Mouse (Mus musculus) layer of hippocampus, postnatal 10 days (tissue): Measurements from ENCODE around the gene Klc3. TPM values are rescaled to one million over a fixed set of nuclear protein-coding genes. Genes with fewer than 3 reads are reported as not detected.

ENCODE experiments used
- DNase-seq, 2 experiments: peaks; one replicate each; pipeline ENCODE4 v3.0.0; 2021; ENCODE audit warnings: low spot score in 2 of 2
- long read RNA-seq: library from polyadenylated mRNA; stranded (forward); transcript quantifications from one replicate; pipeline ENCODE4 v2.0.0, GENCODE M21; 2023
- total RNA-seq, 2 experiments: library from RNA; stranded (reverse); gene quantifications; 2 replicates each; pipeline ENCODE4 v1.2.3; 2021

The Klc3 gene
- 1 to 10 TPM; 1.7 to 1.8 TPM for total RNA-seq
- long read RNA-seq, partial matches to known transcripts: 0 of 1 reads
- long read RNA-seq, other reads (novel, unspliced or antisense): 1 of 1 reads

DNA sequence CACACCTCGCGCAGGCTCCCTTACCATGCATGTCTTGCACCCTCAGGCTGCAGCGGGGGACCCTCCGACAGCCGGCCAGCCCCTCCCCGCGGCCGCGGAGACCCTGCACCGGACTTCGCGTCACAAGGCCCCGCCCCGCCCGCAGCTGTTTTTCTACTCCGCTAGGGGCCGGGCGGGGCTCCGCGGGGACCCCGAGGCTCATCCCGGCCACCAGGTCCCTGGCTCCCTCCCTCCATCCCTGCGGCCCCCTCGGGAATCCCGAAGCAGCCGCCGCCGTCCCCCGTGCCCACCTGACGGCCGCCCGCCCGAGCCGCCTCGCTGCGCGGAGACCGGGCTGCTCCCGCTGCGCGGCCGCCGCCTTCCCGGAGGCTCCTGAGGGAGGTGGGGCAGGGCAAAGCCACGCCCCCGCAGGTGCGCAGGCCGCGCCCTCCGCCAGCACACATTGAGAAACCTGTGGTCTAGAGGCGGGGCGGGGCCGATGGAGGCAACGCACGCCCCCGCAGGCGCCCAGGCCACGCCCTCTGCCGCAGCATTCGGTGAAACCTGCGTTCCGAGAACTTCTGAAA, at the start of gene Klc3:
Klc3 (minus strand) TSS at position 374 of the 566 bp plus-strand sequence.
- no peak for DNase-seq

GRCm38 (mm10) chr7:19449165-19449564, 45.3 kb upstream of the Klc3 start:
- DNase-seq: no peak

- peak; percentile 58 to 78 for DNase-seq
Observed at GRCm38 (mm10) chr7:19447689-19448088, 43.8 kb upstream of the Klc3 start.

DNA sequence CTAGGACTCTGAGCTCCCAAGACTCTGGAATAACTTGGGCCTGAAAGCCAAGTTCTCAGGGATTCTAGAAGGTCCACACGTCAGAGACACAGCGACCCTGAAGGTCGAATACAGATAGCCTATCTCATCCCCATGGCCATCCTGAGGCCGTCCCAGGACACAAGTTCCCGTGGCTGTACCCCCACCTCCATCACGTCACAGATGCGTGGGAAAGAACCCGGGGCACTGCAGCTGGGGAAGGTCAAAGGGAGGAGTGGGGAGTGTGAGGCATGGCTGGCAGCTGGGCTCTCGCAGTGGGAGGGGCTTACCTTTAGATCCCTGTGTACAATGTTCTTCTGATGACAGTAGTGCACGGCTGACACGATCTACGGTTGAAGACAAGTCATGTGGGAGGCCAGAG, 40.9 kb upstream of the Klc3 start:
- DNase-seq: no peak

- peak; percentile 93 to 95 for DNase-seq
Observed at GRCm38 (mm10) chr7:19443344-19443743, 39.4 kb upstream of the Klc3 start.

DNA sequence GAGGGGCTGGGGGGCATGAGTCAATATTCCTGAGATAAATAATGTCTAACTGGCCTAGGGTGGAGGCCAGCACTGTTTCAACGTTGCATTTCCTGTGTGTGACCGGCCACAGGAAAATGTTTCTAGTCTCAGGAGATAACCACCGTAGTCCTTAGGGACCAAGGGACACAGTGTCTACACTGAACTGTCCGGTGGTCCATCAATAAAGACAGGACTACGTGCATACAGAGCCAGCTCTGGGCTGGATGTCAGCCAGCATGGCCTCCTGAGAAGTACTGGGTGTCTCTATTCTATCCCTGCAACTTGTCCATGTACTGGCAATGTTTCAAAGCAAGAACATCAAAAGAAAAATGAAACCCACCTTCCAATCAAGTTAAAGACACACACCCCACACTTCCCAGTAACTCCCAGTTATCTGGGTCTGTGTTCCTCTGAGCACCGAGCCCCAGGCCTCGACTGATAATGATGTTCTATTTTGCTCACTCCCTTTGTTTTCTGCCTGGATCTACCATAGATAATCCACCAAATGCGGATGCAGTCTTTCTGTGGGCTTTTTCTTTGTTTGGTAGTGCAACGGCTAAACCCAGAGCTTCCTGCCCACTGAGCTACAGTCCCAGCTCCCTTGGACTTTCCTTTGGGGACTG, 37.7 kb upstream of the Klc3 start:
- DNase-seq: no peak

- DNase-seq: no peak
Observed at GRCm38 (mm10) chr7:19437048-19437447, 33.1 kb upstream of the Klc3 start.

DNA sequence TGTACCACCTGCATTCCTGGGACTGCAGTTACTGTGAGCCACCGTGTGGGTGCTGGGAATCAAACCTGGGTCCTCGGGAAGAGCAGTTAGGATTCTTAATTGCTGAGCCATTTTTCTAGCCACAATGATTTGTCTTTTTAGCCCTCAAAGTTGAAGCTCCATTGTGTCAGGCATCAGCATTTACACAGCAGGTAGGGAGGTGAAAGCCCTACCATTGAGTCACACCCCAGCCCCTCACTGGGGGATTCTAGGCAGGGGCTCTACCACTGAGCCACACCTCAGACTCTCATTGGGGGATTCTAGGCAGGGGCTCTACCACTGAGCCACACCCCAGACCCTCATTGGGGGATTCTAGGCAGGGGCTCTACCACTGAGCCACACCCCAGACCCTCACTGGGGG, 32.4 kb upstream of the Klc3 start:
- no peak for DNase-seq

GRCm38 (mm10) chr7:19432475-19432874, 28.6 kb upstream of the Klc3 start:
- no peak for DNase-seq

- no peak for DNase-seq
Observed at GRCm38 (mm10) chr7:19430402-19430801, 26.5 kb upstream of the Klc3 start.

- no peak for DNase-seq
Observed at GRCm38 (mm10) chr7:19429726-19430125, 25.8 kb upstream of the Klc3 start.

GRCm38 (mm10) chr7:19427999-19428650, 24.2 kb upstream of the Klc3 start:
- DNase-seq: no peak

- no peak for DNase-seq
Observed at GRCm38 (mm10) chr7:19426888-19427287, 23.0 kb upstream of the Klc3 start.

DNA sequence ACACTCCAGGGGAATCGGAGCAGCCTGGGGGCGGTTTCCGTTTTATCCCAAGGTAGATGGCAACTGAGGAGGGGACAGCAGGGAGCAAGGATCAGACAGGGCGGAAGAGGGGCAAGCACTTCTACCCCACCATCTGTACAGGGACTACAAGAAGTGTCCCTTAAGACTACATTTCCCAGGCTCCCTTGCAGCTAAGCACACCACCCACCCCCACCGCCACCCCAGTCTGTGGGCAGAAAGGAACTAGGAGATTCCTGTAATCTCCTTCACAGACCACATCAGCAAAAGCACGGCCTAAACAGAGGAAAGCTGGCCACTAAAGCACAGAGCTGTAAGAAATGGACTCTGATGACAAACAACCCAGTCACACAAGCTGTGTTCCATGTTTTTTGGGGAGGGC, 22.4 kb upstream of the Klc3 start:
- no peak for DNase-seq

DNA sequence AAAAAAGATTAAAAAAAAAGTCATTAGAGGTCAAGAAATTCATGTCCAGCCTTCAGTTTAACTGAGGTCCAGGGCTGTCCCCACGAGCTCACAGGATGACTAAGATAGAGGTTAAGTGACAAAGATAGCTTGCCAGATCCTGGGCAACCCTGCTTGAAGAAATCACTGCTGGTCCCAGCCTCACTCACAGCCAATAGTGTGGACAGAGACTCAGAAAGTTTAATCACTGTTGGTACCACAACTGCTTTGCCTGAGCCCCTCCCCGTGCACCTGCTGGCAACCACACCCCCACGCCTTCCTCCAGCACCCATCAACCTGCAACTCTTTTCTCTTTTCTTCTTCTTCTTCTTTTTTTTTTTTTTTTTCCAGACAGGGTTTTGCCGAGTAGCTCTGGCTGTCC, 20.1 kb upstream of the Klc3 start:
- DNase-seq: no peak

DNA sequence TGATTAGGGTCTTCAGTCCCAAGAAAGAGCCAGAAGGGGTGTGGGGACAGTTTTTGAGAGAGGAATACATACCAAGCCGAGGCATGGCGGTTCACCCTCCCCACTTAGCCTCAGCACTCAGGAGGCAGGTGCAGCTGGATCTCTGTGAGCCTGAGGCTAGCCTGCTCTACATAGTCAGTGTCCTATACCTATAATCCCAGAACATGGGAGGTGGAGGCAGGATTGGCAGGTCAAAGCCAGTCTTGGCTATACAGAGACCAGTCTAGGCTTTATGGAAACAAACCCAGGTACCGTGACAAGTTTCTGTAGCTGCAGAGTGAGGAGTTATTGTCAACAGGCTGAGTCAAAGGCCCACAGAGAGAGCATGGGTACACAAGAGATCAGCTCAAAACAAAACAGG, 19.2 kb upstream of the Klc3 start:
- DNase-seq: no peak

DNA sequence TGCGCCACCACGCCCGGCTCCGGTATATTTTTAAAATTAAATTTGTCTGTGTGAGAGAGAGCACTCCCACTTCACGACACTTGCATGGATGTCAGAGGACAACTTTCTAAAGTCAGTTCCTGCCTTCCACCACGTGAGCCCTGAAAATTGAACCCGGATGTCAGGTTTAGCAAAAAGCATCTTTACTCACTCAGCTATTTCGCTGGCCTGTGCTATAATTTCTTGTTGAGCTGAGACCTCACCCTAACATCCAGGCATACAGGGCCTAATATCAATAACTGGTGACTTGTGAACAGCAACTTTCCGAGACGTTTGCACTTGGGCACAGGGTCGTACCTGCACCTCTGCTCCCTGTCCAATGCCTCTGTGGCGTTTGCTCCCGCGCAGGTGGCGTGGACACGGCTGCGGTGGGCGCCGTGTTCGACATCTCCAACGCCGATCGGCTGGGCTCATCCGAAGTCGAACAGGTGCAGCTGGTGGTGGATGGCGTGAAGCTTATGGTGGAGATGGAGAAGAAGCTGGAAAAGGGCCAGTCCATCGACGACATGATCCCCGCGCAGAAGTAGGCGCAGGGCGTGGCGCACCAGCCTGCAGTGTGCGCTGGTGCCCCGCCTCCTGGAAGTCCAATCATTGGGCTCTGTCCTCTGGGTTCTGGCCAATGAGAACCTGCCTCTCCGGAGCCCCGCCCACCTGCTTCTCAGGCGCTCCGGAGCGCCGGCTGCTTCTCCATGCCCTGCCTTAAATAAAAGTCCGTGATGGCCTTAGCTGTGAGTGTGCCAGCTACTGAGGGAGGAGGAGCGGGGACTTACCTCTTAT, 17.1 kb upstream of the Klc3 start:
- peak; percentile 82 to 86 for DNase-seq

- no peak for DNase-seq
Observed at GRCm38 (mm10) chr7:19420121-19420520, 16.2 kb upstream of the Klc3 start.

GRCm38 (mm10) chr7:19416590-19416989, 12.7 kb upstream of the Klc3 start:
- DNase-seq: no peak

- DNase-seq: no peak
Observed at GRCm38 (mm10) chr7:19413525-19413924, 9.6 kb upstream of the Klc3 start.

GRCm38 (mm10) chr7:19411783-19412182, 7.9 kb upstream of the Klc3 start:
- DNase-seq: no peak
